Comparison of ENCODE assay signal across 22 mouse cellular contexts in the genomic region with DNA sequence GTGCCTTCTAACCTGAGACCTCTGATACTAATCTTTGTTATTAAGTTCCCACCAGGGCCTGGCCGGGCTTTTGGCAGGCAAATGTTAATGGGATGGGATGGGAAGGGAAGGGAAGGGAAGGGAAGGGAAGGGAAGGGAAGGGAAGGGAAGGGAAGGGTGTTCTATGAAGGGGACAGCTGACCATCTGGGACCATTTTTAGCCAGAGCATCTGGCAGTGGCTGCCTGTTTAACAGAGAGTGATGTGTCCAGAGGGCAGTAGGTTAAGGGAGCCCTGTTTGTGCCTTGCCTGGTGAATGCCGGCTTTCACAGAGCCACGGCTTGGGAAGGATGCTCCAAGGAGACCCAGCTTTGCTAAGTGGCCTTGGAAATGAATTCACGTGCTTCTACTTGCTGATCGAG. TPM values are rescaled to one million over a fixed set of nuclear protein-coding genes. Genes with fewer than 3 reads are reported as not detected.
DNase-seq lines count a peak whose midpoint lies in the region; ATAC-seq lines count a peak whose summit lies in the region.
"Had no signal": no experiment of that assay in that cellular context is flagged by ENCODE, and none has a peak within 500 bp of the region (broad histone marks: within the 10 kb centered on the region; RNA-seq: fewer than 3 reads in every experiment).

No protein-coding gene starts in this region.

- no peak overlapping the region for H3K27ac ChIP-seq in hindbrain, embryonic 16.5 days (ENCODE audit: low read depth, low read length)
- no peak overlapping the region for H3K27ac ChIP-seq in hindbrain, embryonic 14.5 days
- H3K27ac ChIP-seq in limb, embryonic 10.5 days, result 0 out of 2 replicates have a peak overlapping the region, but pooled peaks have one; percentile 42
- H3K27ac ChIP-seq: forebrain, embryonic 15.5 days; intestine, embryonic 15.5 days; limb, embryonic 12.5 days; liver, embryonic 12.5 days had no signal

- no peaks in the 10 kb centered on the region for H3K4me1 ChIP-seq in hindbrain, embryonic 16.5 days (ENCODE audit: control insufficient read depth, insufficient read depth, low read depth, low read length)
- peaks cover 4% of the 10 kb centered on the region; the same call in 1 of the 2 replicates for H3K4me1 ChIP-seq in hindbrain, embryonic 14.5 days (replicated peaks; ENCODE audit: control insufficient read depth, insufficient read depth, low read length)
- peaks cover 25% of the 10 kb centered on the region for H3K4me1 ChIP-seq in limb, embryonic 10.5 days
- H3K4me1 ChIP-seq: intestine, embryonic 15.5 days; liver, embryonic 12.5 days; megakaryocyte, embryonic 14.5 days had no signal

- WGBS in hindbrain, embryonic 16.5 days, result 40% methylated on average over 5 of the region's 5 CpGs
- 37% methylated on average over 4 of the region's 5 CpGs for WGBS in hindbrain, embryonic 14.5 days
- 26% methylated on average over 5 of the region's 5 CpGs for WGBS in limb, embryonic 10.5 days

- H3K4me3 ChIP-seq in hindbrain, embryonic 16.5 days (ENCODE audit: low read length), result no peak overlapping the region
- H3K4me3 ChIP-seq in hindbrain, embryonic 14.5 days (replicated peaks; ENCODE audit: low read length), result no peak overlapping the region
- H3K4me3 ChIP-seq in limb, embryonic 10.5 days, result no peak overlapping the region
- H3K4me3 ChIP-seq: forebrain, embryonic 15.5 days; intestine, embryonic 15.5 days; limb, embryonic 12.5 days; liver, embryonic 12.5 days; megakaryocyte, embryonic 14.5 days; myocyte had no signal

- no peaks in the 10 kb centered on the region for H3K27me3 ChIP-seq in hindbrain, embryonic 16.5 days (replicated peaks; ENCODE audit: control insufficient read depth, insufficient read depth, low read length)
- no peaks in the 10 kb centered on the region for H3K27me3 ChIP-seq in hindbrain, embryonic 14.5 days (ENCODE audit: control insufficient read depth, insufficient read depth, low read length)
- no peaks in the 10 kb centered on the region for H3K27me3 ChIP-seq in limb, embryonic 10.5 days (ENCODE audit: low read depth, poor library complexity, severe bottlenecking)
- H3K27me3 ChIP-seq: forebrain, embryonic 15.5 days; intestine, embryonic 15.5 days; limb, embryonic 12.5 days; liver, embryonic 12.5 days had no signal

- 0 out of 2 replicates have a peak, but pooled peaks have one; percentile 40 for ATAC-seq in hindbrain, embryonic 16.5 days
- no peak for ATAC-seq in hindbrain, embryonic 14.5 days (ENCODE audit: low FRiP score)
- ATAC-seq: forebrain, embryonic 15.5 days; intestine, embryonic 15.5 days; liver, embryonic 12.5 days; midbrain, embryonic 16.5 days had no signal

- peak; percentile 21 to 26 for DNase-seq in cerebellum, postnatal 10 days
- no peak for DNase-seq in cerebellum, postnatal 25 days
- no peak for DNase-seq in hindbrain, embryonic 14.5 days (ENCODE audit: low spot score)
- peak; percentile 51 for DNase-seq in MN1 (ENCODE audit: low spot score)
- peak; percentile 46 for DNase-seq in limb, embryonic 10.5 days (ENCODE audit: low spot score)
- DNase-seq in urinary bladder, postnatal 36 days (ENCODE audit: low spot score in 2 of 2), result no peak
- DNase-seq: adrenal gland, postnatal 14 days; cerebellum, adult 8-10 months; kidney, adult 8-10 months; kidney, postnatal 10 days; layer of hippocampus, postnatal 36 days; lung, adult 18-20 months; thymus, postnatal 14 days had no signal

- no peaks in the 10 kb centered on the region for H3K9me3 ChIP-seq in hindbrain, embryonic 16.5 days (ENCODE audit: control insufficient read depth, low read length)
- no peaks in the 10 kb centered on the region for H3K9me3 ChIP-seq in hindbrain, embryonic 14.5 days (ENCODE audit: control insufficient read depth, low read length)
- H3K9me3 ChIP-seq in limb, embryonic 10.5 days (replicated peaks), result no peaks in the 10 kb centered on the region
- H3K9me3 ChIP-seq: forebrain, embryonic 15.5 days; intestine, embryonic 15.5 days; limb, embryonic 12.5 days; liver, embryonic 12.5 days; megakaryocyte, embryonic 14.5 days had no signal

- H3K36me3 ChIP-seq in hindbrain, embryonic 16.5 days (ENCODE audit: control insufficient read depth, insufficient read depth, low read length), result no peaks in the 10 kb centered on the region
- no peaks in the 10 kb centered on the region for H3K36me3 ChIP-seq in hindbrain, embryonic 14.5 days (replicated peaks; ENCODE audit: control insufficient read depth, insufficient read depth)
- H3K36me3 ChIP-seq in limb, embryonic 10.5 days, result peaks cover 65% of the 10 kb centered on the region
- H3K36me3 ChIP-seq: forebrain, embryonic 15.5 days; intestine, embryonic 15.5 days; limb, embryonic 12.5 days; liver, embryonic 12.5 days had no signal

- no peak overlapping the region for H3K4me2 ChIP-seq in hindbrain, embryonic 16.5 days (ENCODE audit: low read length)
- no peak overlapping the region for H3K4me2 ChIP-seq in hindbrain, embryonic 14.5 days (replicated peaks)
- H3K4me2 ChIP-seq: forebrain, embryonic 15.5 days; heart, embryonic 11.5 days; intestine, embryonic 15.5 days; limb, embryonic 12.5 days; liver, embryonic 12.5 days had no signal

- H3K9ac ChIP-seq in hindbrain, embryonic 16.5 days (ENCODE audit: low read depth, low read length), result no peak overlapping the region
- H3K9ac ChIP-seq in hindbrain, embryonic 14.5 days, result no peak overlapping the region
- H3K9ac ChIP-seq: forebrain, embryonic 15.5 days; intestine, embryonic 15.5 days; limb, embryonic 12.5 days; liver, embryonic 12.5 days had no signal

RNA-seq across cellular contexts. Expression of a gene that starts 57.1 kb away (rescaled TPM):
- 0.40 and 0.51 TPM in 2 replicates for polyA plus RNA-seq in hindbrain, embryonic 16.5 days (2015; fragmentation: Nextera tagmentation; extraction: Ambion mirVana)
- 0.82 and 0.98 TPM in 2 replicates for polyA plus RNA-seq in hindbrain, embryonic 14.5 days (2014; fragmentation: Nextera tagmentation; extraction: Ambion mirVana)
- 5.5 and 11.4 TPM in 2 replicates for polyA plus RNA-seq in limb, embryonic 10.5 days (2016; fragmentation: Nextera tagmentation; extraction: Ambion mirVana)

Comparison
In these comparisons a context has a peak if more than half of its experiments do, and no peak if none do; other contexts are left out.
1. DNase-seq: peak in cerebellum, postnatal 10 days (2 of 2), MN1 (single experiment) and limb, embryonic 10.5 days (single experiment); none in cerebellum, postnatal 25 days (0 of 2), hindbrain, embryonic 14.5 days (single experiment) and urinary bladder, postnatal 36 days (0 of 2).